11 mouse cellular contexts compared by ENCODE assay signal in genomic region chr6:15727681-15728410, GRCm38 (mm10). TPM values are rescaled to one million over a fixed set of nuclear protein-coding genes. Genes with fewer than 3 reads are reported as not detected.
A peak's percentile ranks its signal among the peaks of the same experiment; 100 is the strongest.
DNase-seq lines count a peak whose midpoint lies in the region; ATAC-seq and TF ChIP-seq lines count a peak whose summit lies in the region.
"Had no signal": no experiment of that assay in that cellular context is flagged by ENCODE, and none has a peak within 500 bp of the region (broad histone marks: within the 10 kb centered on the region; RNA-seq: fewer than 3 reads in every experiment).

No protein-coding gene starts in this region.

- ATAC-seq in liver, embryonic 12.5 days = no peak

- peaks cover 20% of the 10 kb centered on the region for H3K4me1 ChIP-seq in liver, adult 2 months (ENCODE audit: control insufficient read depth, insufficient read depth, low read length)
- no peaks in the 10 kb centered on the region for H3K4me1 ChIP-seq in liver, embryonic 12.5 days
- peaks cover 7% of the 10 kb centered on the region; the same call in 1 of the 2 replicates for H3K4me1 ChIP-seq in megakaryocyte, embryonic 14.5 days
- H3K4me1 ChIP-seq: forebrain, embryonic 10.5 days; hindbrain, embryonic 15.5 days had no signal

- peaks cover 2% of the 10 kb centered on the region; the same call in 1 of the 2 replicates for H3K79me2 ChIP-seq in liver, adult 2 months (ENCODE audit: control insufficient read depth, insufficient read depth, low read length)

- no peak for TF ChIP-seq POLR2A in liver, adult 2 months (IDR thresholded peaks at IDR 0.05; ENCODE audit: extremely low read depth, insufficient read depth, low read length)

- H3K9ac ChIP-seq in liver, adult 2 months (ENCODE audit: low read depth, low read length) = no peak overlapping the region
- H3K9ac ChIP-seq in liver, embryonic 12.5 days = no peak overlapping the region
- H3K9ac ChIP-seq: hindbrain, embryonic 15.5 days had no signal

- WGBS in liver, adult 2 months = 56% methylated on average over 4 of the region's 4 CpGs
- WGBS in liver, embryonic 12.5 days (ENCODE audit: insufficient replicate concordance) = 39% methylated on average over 4 of the region's 4 CpGs

- no peaks in the 10 kb centered on the region for H3K9me3 ChIP-seq in liver, embryonic 12.5 days (replicated peaks)
- no peaks in the 10 kb centered on the region for H3K9me3 ChIP-seq in megakaryocyte, embryonic 14.5 days
- H3K9me3 ChIP-seq: forebrain, embryonic 10.5 days; hindbrain, embryonic 15.5 days had no signal

- H3K27me3 ChIP-seq in liver, adult 2 months (ENCODE audit: control insufficient read depth, insufficient read depth, low read length) = no peaks in the 10 kb centered on the region
- H3K27me3 ChIP-seq in liver, embryonic 12.5 days (replicated peaks) = no peaks in the 10 kb centered on the region
- H3K27me3 ChIP-seq in megakaryocyte, embryonic 14.5 days (replicated peaks) = no peaks in the 10 kb centered on the region
- H3K27me3 ChIP-seq: hindbrain, embryonic 15.5 days had no signal

- TF ChIP-seq CTCF in liver, adult 2 months (IDR thresholded peaks at IDR 0.05; ENCODE audit: low read depth, low read length) = no peak

- peak; percentile 70 for DNase-seq in adrenal gland, postnatal 10 days
- DNase-seq in adrenal gland, adult 2 months = no peak
- peak; percentile 43 for DNase-seq in liver, adult 2 months (ENCODE audit: extremely low read depth, low read depth, low spot score)
- peak; percentile 54 for DNase-seq in heart, postnatal 4 days
- DNase-seq in frontal cortex, adult 2 months (ENCODE audit: extremely low spot score in 1 of 2, low spot score in 1 of 2) = no peak
- DNase-seq in right cerebral cortex, postnatal 36 days (ENCODE audit: low spot score in 2 of 2) = no peak
- DNase-seq: lung, postnatal 4 days had no signal

- H3K36me3 ChIP-seq in liver, adult 2 months (ENCODE audit: control insufficient read depth, insufficient read depth, low read length) = peaks cover 1% of the 10 kb centered on the region; the same call in 1 of the 2 replicates
- no peaks in the 10 kb centered on the region for H3K36me3 ChIP-seq in liver, embryonic 12.5 days
- no peaks in the 10 kb centered on the region for H3K36me3 ChIP-seq in megakaryocyte, embryonic 14.5 days (replicated peaks; ENCODE audit: low read length)
- H3K36me3 ChIP-seq: forebrain, embryonic 10.5 days; hindbrain, embryonic 15.5 days had no signal

- H3K4me2 ChIP-seq in liver, embryonic 12.5 days = no peak overlapping the region
- H3K4me2 ChIP-seq: hindbrain, embryonic 15.5 days had no signal

- H3K4me3 ChIP-seq in liver, adult 2 months (ENCODE audit: insufficient read depth, low read depth, low read length) = no peak overlapping the region
- H3K4me3 ChIP-seq in liver, embryonic 12.5 days = no peak overlapping the region
- peak overlapping the region; percentile 46 for H3K4me3 ChIP-seq in megakaryocyte, embryonic 14.5 days (replicated peaks)
- H3K4me3 ChIP-seq: forebrain, embryonic 10.5 days; hindbrain, embryonic 15.5 days had no signal

- no peak overlapping the region for H3K27ac ChIP-seq in liver, adult 2 months (replicated peaks; ENCODE audit: insufficient read depth, low read depth, low read length)
- no peak overlapping the region for H3K27ac ChIP-seq in liver, embryonic 12.5 days
- H3K27ac ChIP-seq: forebrain, embryonic 10.5 days; hindbrain, embryonic 15.5 days had no signal

RNA-seq across cellular contexts. Expression of gene Mdfic, which starts 7.4 kb away (rescaled TPM):
- total RNA-seq in adrenal gland, postnatal 10 days (2021) = 10 to 100 TPM; 51.9 to 55.3 TPM
- total RNA-seq in adrenal gland, adult 2 months (2021) = 10 to 100 TPM; 46.4 to 75.2 TPM
- 18.1 and 21.0 TPM in 2 replicates for polyA plus RNA-seq in adrenal gland, adult 2 months (2012; rRNA removed)
- total RNA-seq in liver, adult 2 months (2014; rRNA removed) = 14.5 and 14.8 TPM in 2 replicates
- 6.4 and 7.1 TPM in 2 replicates for polyA plus RNA-seq in liver, adult 2 months (2012; rRNA removed)
- polyA plus RNA-seq in liver, embryonic 12.5 days (2016; fragmentation: Nextera tagmentation; extraction: Ambion mirVana) = 1.9 and 2.0 TPM in 2 replicates
- total RNA-seq in heart, postnatal 4 days (2021) = 10 to 100 TPM; 25.5 to 26.0 TPM
- polyA plus RNA-seq in megakaryocyte, embryonic 14.5 days (2012; ENCODE audit: insufficient read depth, low replicate concordance) = 0.95 TPM in 1 of 2 replicates, not detected in the other
- polyA plus RNA-seq in frontal cortex, adult 2 months (2012; rRNA removed) = 3.4 and 3.6 TPM in 2 replicates

Comparison
In these comparisons a context has a peak if more than half of its experiments do, and no peak if none do; other contexts are left out.
1. DNase-seq: peak in adrenal gland, postnatal 10 days (single experiment), liver, adult 2 months (single experiment) and heart, postnatal 4 days (single experiment); none in adrenal gland, adult 2 months (single experiment), frontal cortex, adult 2 months (0 of 2) and right cerebral cortex, postnatal 36 days (0 of 2).